Mouse (Mus musculus) liver, embryonic 14 days (tissue): ENCODE results near the gene Olfr380. TPM values are rescaled to one million over a fixed set of nuclear protein-coding genes. Genes with fewer than 3 reads are reported as not detected.

Experiments
- polyA plus RNA-seq: library from polyadenylated mRNA; depleted of rRNA; stranded (reverse); fragments of >200 nt; gene quantifications from 2 replicates; pipeline ENCODE4 v1.2.3, GENCODE M21; 2012; rRNA removed

Olfr380 gene
- not detected in 2 replicates for polyA plus RNA-seq

DNA sequence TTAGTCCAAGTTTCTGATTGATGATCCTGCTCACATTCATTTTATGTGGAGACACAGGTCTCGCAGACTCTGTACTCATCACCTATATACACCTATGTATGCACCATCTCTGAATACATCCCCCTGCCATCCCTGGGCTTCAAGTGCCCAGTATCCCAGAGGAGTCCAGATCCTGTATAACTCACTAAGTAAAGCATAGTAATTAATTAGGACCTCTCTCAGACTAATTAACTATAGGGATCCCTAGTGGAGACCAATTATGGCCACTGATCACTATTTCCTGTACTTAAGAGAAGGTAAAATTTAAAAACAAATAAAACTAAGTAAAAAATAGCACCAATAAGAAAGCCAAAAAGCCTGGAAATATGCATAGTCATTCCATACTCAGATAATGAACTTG, at the start of gene Olfr380:
TSS of gene Olfr380 (minus strand) at position 101 of the 400 bp plus-strand sequence.

GRCm38 (mm10) chr11:73491503-73491902, 34.2 kb upstream of the Olfr380 start, which contains the start of gene Olfr381:
Gene Olfr381 (minus strand): TSS chr11:73491603.

GRCm38 (mm10) chr11:73428377-73428776, 28.9 kb downstream of the Olfr380 start, which contains the start of gene Olfr378:
Gene Olfr378 (minus strand): TSS chr11:73428477.

Other genes with a start within 250 kb of the Olfr380 start
- gene Trpv1, start 223.2 kb downstream of the Olfr380 start, polyA plus RNA-seq, result 0.01 TPM in 1 of 2 replicates, not detected in the other
- 0.01 TPM in 2 replicates for gene Trpv3, start 190.1 kb downstream of the Olfr380 start, polyA plus RNA-seq
- gene Aspa, start 127.9 kb downstream of the Olfr380 start, polyA plus RNA-seq, result 2.6 and 3.1 TPM in 2 replicates
- gene Gm49340, start 127.8 kb downstream of the Olfr380 start, polyA plus RNA-seq, result 0.11 and 0.22 TPM in 2 replicates
- 2.4 and 3.1 TPM in 2 replicates for gene Spata22, start 127.8 kb downstream of the Olfr380 start, polyA plus RNA-seq
- gene Olfr20, start 106.7 kb downstream of the Olfr380 start, polyA plus RNA-seq, result 0.14 TPM in 1 of 2 replicates, not detected in the other
- not detected in 2 replicates for gene Olfr376, start 86.3 kb downstream of the Olfr380 start, polyA plus RNA-seq
- gene Olfr1, start 57.9 kb downstream of the Olfr380 start, polyA plus RNA-seq, result not detected in 2 replicates
- gene Olfr378, start 29.0 kb downstream of the Olfr380 start, polyA plus RNA-seq, result not detected in 2 replicates
- not detected in 2 replicates for gene Olfr381, start 34.1 kb upstream of the Olfr380 start, polyA plus RNA-seq
- not detected in 2 replicates for gene Olfr382, start 59.7 kb upstream of the Olfr380 start, polyA plus RNA-seq
- gene Olfr385, start 135.5 kb upstream of the Olfr380 start, polyA plus RNA-seq, result not detected in 2 replicates
- gene Olfr384, start 141.1 kb upstream of the Olfr380 start, polyA plus RNA-seq, result not detected in 2 replicates
- gene Zfp735, start 231.3 kb upstream of the Olfr380 start, polyA plus RNA-seq, result not detected in 2 replicates